In the genomic region with DNA sequence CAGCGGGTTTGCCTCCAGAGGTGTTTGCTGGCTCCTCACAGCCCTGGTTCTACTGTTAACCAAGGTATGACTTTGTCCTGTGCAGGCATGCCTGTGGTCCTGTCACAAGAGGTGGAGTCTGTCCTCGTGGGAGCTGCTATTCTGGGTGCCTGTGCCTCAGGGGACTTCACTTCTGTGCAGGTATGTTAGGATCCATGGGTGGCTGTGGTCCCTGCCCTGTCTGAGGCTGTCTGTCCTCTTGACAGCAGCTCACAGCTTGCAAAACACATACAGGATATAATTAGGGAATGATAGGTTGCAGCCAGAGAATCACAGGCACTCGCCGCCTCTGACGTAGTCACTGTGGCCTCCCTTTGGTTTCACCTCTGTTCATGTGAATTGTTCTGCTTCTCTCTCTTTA, we compare ENCODE assay signal across 16 mouse cellular contexts.
DNase-seq lines count a peak whose midpoint lies in the region; ATAC-seq and TF ChIP-seq lines count a peak whose summit lies in the region.
"Had no signal": no experiment of that assay in that cellular context is flagged by ENCODE, and none has a peak within 500 bp of the region (broad histone marks: within the 10 kb centered on the region; RNA-seq: fewer than 3 reads in every experiment).

No protein-coding gene starts in this region.

- H3K27ac ChIP-seq in heart, embryonic 15.5 days: 0 out of 2 replicates have a peak overlapping the region, but pooled peaks have one; percentile 37
- H3K27ac ChIP-seq in bone marrow macrophage, adult 2 months (ENCODE audit: insufficient read depth, low read depth, low read length): peak overlapping the region; percentile 93
- no peak overlapping the region for H3K27ac ChIP-seq in embryonic facial prominence, embryonic 14.5 days (replicated peaks; ENCODE audit: low read depth, low read length)
- peak overlapping the region; percentile 97 for H3K27ac ChIP-seq in macrophage
- H3K27ac ChIP-seq: neural tube, embryonic 13.5 days had no signal

- H3K4me3 ChIP-seq in heart, embryonic 15.5 days: no peak overlapping the region
- 0 out of 2 replicates have a peak overlapping the region, but pooled peaks have one; percentile 6 for H3K4me3 ChIP-seq in bone marrow macrophage, adult 2 months (ENCODE audit: insufficient read depth, low read length)
- no peak overlapping the region for H3K4me3 ChIP-seq in embryonic facial prominence, embryonic 14.5 days (ENCODE audit: low read depth, low read length)
- no peak overlapping the region for H3K4me3 ChIP-seq in macrophage (ENCODE audit: inconsistent target)
- H3K4me3 ChIP-seq: erythroblast, embryonic 14.5 days; neural tube, embryonic 13.5 days had no signal

- intact Hi-C loops in heart, postnatal 36 days (cut with DNase I): no loop called here

- no peaks in the 10 kb centered on the region for H3K79me2 ChIP-seq in macrophage (ENCODE audit: inconsistent target)

- H3K4me2 ChIP-seq in heart, embryonic 15.5 days: no peak overlapping the region
- H3K4me2 ChIP-seq in embryonic facial prominence, embryonic 14.5 days (ENCODE audit: low read depth, low read length): no peak overlapping the region
- H3K4me2 ChIP-seq: neural tube, embryonic 13.5 days had no signal

- no peak for DNase-seq in heart, postnatal 36 days
- peak; percentile 47 for DNase-seq in embryonic facial prominence, embryonic 14.5 days (ENCODE audit: low spot score)
- DNase-seq in thymus, postnatal 0 days (ENCODE audit: low spot score): no peak
- DNase-seq in retina, postnatal 1 day: no peak
- no peak for DNase-seq in kidney, adult 18-20 months
- DNase-seq: cerebellum, adult 8-10 months; gastrocnemius, postnatal 10 days; kidney, adult 9 months; layer of hippocampus, postnatal 36 days; thymus, postnatal 25 days had no signal

- TF ChIP-seq CTCF in bone marrow macrophage, adult 2 months (IDR thresholded peaks at IDR 0.05; ENCODE audit: low read depth, low read length): no peak

- no peak overlapping the region for H3K9ac ChIP-seq in heart, embryonic 15.5 days
- H3K9ac ChIP-seq in embryonic facial prominence, embryonic 14.5 days (ENCODE audit: low read depth, low read length): no peak overlapping the region
- H3K9ac ChIP-seq: neural tube, embryonic 13.5 days had no signal

- peaks cover 18% of the 10 kb centered on the region for H3K4me1 ChIP-seq in heart, embryonic 15.5 days (replicated peaks)
- H3K4me1 ChIP-seq in bone marrow macrophage, adult 2 months (ENCODE audit: control insufficient read depth, insufficient read depth, low read length): peaks cover 71% of the 10 kb centered on the region
- H3K4me1 ChIP-seq in embryonic facial prominence, embryonic 14.5 days (ENCODE audit: control insufficient read depth, insufficient read depth, low read length): peaks cover 16% of the 10 kb centered on the region

- no peaks in the 10 kb centered on the region for H3K9me3 ChIP-seq in heart, embryonic 15.5 days (replicated peaks)
- no peaks in the 10 kb centered on the region for H3K9me3 ChIP-seq in embryonic facial prominence, embryonic 14.5 days (ENCODE audit: control insufficient read depth, low read length)
- H3K9me3 ChIP-seq: neural tube, embryonic 13.5 days had no signal

- no peaks in the 10 kb centered on the region for H3K27me3 ChIP-seq in heart, embryonic 15.5 days
- H3K27me3 ChIP-seq in embryonic facial prominence, embryonic 14.5 days (replicated peaks; ENCODE audit: control insufficient read depth, insufficient read depth, low read length): no peaks in the 10 kb centered on the region
- H3K27me3 ChIP-seq: neural tube, embryonic 13.5 days had no signal

- 61% methylated on average over 5 of the region's 5 CpGs for WGBS in heart, embryonic 15.5 days
- WGBS in embryonic facial prominence, embryonic 14.5 days: 70% methylated on average over 5 of the region's 5 CpGs
- 22% methylated on average over 5 of the region's 5 CpGs for WGBS in macrophage (ENCODE audit: missing documents)

- TF ChIP-seq POLR2A in bone marrow macrophage, adult 2 months (IDR thresholded peaks at IDR 0.05; ENCODE audit: borderline replicate concordance, low read depth, low read length): no peak

- no peaks in the 10 kb centered on the region for H3K36me3 ChIP-seq in heart, embryonic 15.5 days
- no peaks in the 10 kb centered on the region for H3K36me3 ChIP-seq in embryonic facial prominence, embryonic 14.5 days (ENCODE audit: control insufficient read depth, insufficient read depth, low read length)
- H3K36me3 ChIP-seq in macrophage (ENCODE audit: inconsistent target): no peaks in the 10 kb centered on the region
- H3K36me3 ChIP-seq: neural tube, embryonic 13.5 days had no signal

- no peak for ATAC-seq in heart, embryonic 15.5 days (replicated peaks; ENCODE audit: insufficient number of reproducible peaks, insufficient read depth, low FRiP score, low read depth)
- peak; percentile 15; the same call in 1 of the 2 replicates for ATAC-seq in embryonic facial prominence, embryonic 14.5 days (ENCODE audit: low read depth)
- ATAC-seq: forebrain, embryonic 16.5 days had no signal
